Mouse (Mus musculus): ENCODE results near the gene Stkld1. TPM values are rescaled to one million over a fixed set of nuclear protein-coding genes. Genes with fewer than 3 reads are reported as not detected.

The Stkld1 gene
- polyA plus RNA-seq, 1 experiment from 2014 or later = 0.06 TPM

GRCm38 (mm10) chr2:26907109-26907508 is 26.7 kb upstream of the Stkld1 start:
- CTCF ChIA-PET = interaction anchor here (0.9 to 4.0 kb wide), 11 partner anchors 11 to 330 kb away, joined by 3 to 22 read pairs (median 4); no protein-coding TSS in a partner anchor
- DNase-seq (ENCODE audit: low read depth, low spot score) = no peak

GRCm38 (mm10) chr2:26908710-26909386 is 25.0 kb upstream of the Stkld1 start:
- ATAC-seq (no peak), DNase-seq (ENCODE audit: low read depth, low spot score) (no peak)
- TF ChIP-seq CTCF (IDR thresholded peaks at IDR 0.05) = no peak
- in situ Hi-C loops (cut with MboI; ENCODE audit: low pct_unique_long_range_greater_than_20kb) = loop anchor here (25.0 kb wide), 1 partner anchor 472 kb away; the partner anchor contains the start of gene Sec16a
- ChIA-PET POLR2A (interaction anchor here (1.1 kb wide), 1 partner anchor 131 kb away, joined by 5 read pairs; no protein-coding TSS in a partner anchor), CTCF (interaction anchor here (2.3 to 4.0 kb wide), 2 partner anchors 262 to 328 kb away, joined by 5 to 22 read pairs; no protein-coding TSS in a partner anchor)
- no peaks in the 10 kb centered on the region for H3K27me3 ChIP-seq

More at GRCm38 (mm10) chr2:26907109-26907508, 26.7 kb upstream of the Stkld1 start:
- no peak for ATAC-seq
- no peak for TF ChIP-seq CTCF (IDR thresholded peaks at IDR 0.05)
- POLR2A ChIA-PET = no interaction called here
- in situ Hi-C loops (cut with MboI; ENCODE audit: low pct_unique_long_range_greater_than_20kb) = loop anchor here (25.0 kb wide), 1 partner anchor 470 kb away; the partner anchor contains the start of gene Sec16a
- H3K27me3 ChIP-seq = no peaks in the 10 kb centered on the region

DNA sequence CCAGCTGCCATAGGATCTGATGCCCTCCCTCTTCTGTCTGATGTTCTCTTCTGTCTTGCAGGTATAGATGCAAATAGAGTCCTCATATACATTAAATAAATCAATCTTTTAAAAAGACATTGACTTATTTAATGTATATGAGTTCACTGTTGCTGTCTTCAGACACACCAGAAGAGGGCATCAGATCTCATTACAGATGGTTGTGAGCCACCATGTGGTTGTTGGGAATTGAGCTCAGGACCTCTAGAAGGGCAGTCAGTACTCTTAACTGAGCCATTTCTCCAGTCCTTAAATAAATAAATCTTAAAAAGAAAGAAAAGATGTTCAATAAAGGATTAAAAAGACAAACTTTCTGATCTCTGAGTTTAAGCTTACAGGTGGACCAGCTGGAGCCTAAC is 24.5 kb upstream of the Stkld1 start:
- DNase-seq (ENCODE audit: low read depth, low spot score) = no peak
- ChIA-PET POLR2A (interaction anchor here (1.1 kb wide), 1 partner anchor 131 kb away, joined by 5 read pairs; no protein-coding TSS in a partner anchor), CTCF (no interaction called here)
- ATAC-seq = no peak
- H3K27me3 ChIP-seq = no peaks in the 10 kb centered on the region
- in situ Hi-C loops (cut with MboI; ENCODE audit: low pct_unique_long_range_greater_than_20kb) = loop anchor here (25.0 kb wide), 1 partner anchor 472 kb away; the partner anchor contains the start of gene Sec16a
- no peak for TF ChIP-seq CTCF (IDR thresholded peaks at IDR 0.05)

DNA sequence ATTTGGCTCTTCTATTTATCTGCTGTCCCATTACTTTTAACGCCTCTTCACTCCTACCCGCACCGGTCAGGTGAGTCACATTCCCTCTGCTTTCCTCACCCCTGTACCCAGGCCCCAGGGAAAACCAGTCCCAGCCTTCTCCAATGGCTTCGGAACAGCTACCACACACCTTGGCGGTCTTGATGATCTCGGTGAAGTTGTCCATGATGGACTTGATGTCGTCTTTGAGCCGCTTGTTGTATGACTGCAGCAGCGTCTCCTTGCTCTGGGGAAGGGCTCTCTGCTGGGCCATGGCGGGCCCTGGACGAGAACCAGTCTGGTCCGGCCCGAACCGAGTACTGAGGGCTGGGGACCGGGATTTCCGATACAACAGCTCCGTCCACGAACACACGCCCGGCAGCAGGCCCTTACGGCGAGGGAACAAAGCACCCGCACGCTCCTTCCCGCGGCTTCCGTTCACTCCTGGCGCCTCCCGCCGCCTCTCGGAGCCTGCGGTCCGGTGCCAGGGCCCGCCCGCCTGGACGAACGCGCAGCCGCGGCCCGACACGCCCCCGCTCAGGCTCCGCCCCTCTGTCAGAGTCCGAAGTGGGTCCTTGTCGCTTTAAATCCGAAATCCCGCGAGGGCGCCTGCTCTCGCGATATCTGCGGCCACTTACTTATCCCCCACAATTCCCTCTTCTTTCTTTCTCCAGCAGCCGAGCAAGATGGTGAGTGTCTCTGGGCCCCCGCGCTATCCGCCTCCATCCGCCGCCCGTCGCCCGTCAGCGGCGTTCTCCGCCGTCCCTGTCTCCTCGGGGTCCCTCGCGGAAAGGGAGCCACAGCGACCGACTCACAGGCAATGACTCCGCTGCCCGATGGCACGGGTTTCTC is 23.5 kb upstream of the Stkld1 start, which contains the start of the genes Med22 and Rpl7a:
Gene Med22, minus strand, starts transcription at position 554 of the 870 bp plus-strand sequence.
Gene Rpl7a, plus strand, starts transcription at position 641 of the 870 bp plus-strand sequence.
- ATAC-seq = peak; percentile 79
- DNase-seq (ENCODE audit: low read depth, low spot score) = peak; percentile 92
- ChIA-PET CTCF (no interaction called here), POLR2A (no interaction called here)
- no peak for TF ChIP-seq CTCF (IDR thresholded peaks at IDR 0.05)
- H3K27me3 ChIP-seq = no peaks in the 10 kb centered on the region
- in situ Hi-C loops (cut with MboI; ENCODE audit: low pct_unique_long_range_greater_than_20kb) = loop anchor here (25.0 kb wide), 1 partner anchor 473 kb away; the partner anchor contains the start of gene Sec16a

- no peak for TF ChIP-seq CTCF (IDR thresholded peaks at IDR 0.05)
- DNase-seq (ENCODE audit: low read depth, low spot score) = no peak
- ChIA-PET CTCF (interaction anchor here (1.1 to 2.0 kb wide), 2 partner anchors 11 to 19 kb away, joined by 3 to 7 read pairs; no protein-coding TSS in a partner anchor), POLR2A (interaction anchor here (1.0 to 2.0 kb wide), 2 partner anchors 8 to 11 kb away, joined by 3 to 10 read pairs; partner anchors contain the start of gene Surf6)
- H3K27me3 ChIP-seq = no peaks in the 10 kb centered on the region
- in situ Hi-C loops (cut with MboI; ENCODE audit: low pct_unique_long_range_greater_than_20kb) = loop anchor here (25.0 kb wide), 1 partner anchor 474 kb away; the partner anchor contains the start of gene Sec16a
- peak; percentile 27 for ATAC-seq
Measured at GRCm38 (mm10) chr2:26910994-26911765, 22.7 kb upstream of the Stkld1 start.

DNA sequence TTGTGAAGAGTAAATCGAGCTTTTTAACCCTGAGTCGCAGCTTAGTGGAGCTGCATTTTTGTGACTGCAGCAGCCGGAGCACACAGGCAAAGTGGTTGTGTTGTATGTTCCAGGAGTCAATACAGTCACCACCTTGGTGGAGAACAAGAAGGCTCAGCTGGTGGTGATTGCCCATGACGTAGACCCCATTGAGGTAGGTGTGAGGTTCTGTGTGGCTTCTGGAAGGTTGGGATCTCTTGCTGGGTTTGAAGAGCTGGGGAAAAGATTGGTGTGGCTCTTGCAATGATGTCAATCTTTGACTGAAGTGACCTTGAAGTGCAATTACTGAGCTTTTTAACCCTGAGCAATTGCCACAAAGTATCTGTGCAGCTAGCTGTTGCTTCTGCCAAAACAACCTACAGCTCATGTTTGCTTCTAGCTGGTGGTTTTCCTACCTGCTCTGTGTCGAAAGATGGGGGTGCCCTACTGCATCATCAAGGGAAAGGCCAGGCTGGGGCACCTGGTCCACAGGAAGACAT is 21.5 kb upstream of the Stkld1 start:
- ChIA-PET POLR2A (interaction anchor here (1.0 to 2.0 kb wide), 2 partner anchors 9 to 10 kb away, joined by 3 to 10 read pairs; partner anchors contain the start of gene Surf6), CTCF (interaction anchor here (1.1 to 2.0 kb wide), 3 partner anchors 10 to 105 kb away, joined by 3 to 7 read pairs (median 4); no protein-coding TSS in a partner anchor)
- H3K27me3 ChIP-seq = no peaks in the 10 kb centered on the region
- no peak for DNase-seq (ENCODE audit: low read depth, low spot score)
- in situ Hi-C loops (cut with MboI; ENCODE audit: low pct_unique_long_range_greater_than_20kb) = loop anchor here (25.0 kb wide), 1 partner anchor 475 kb away; the partner anchor contains the start of gene Sec16a
- ATAC-seq = no peak
- no peak for TF ChIP-seq CTCF (IDR thresholded peaks at IDR 0.05)

DNA sequence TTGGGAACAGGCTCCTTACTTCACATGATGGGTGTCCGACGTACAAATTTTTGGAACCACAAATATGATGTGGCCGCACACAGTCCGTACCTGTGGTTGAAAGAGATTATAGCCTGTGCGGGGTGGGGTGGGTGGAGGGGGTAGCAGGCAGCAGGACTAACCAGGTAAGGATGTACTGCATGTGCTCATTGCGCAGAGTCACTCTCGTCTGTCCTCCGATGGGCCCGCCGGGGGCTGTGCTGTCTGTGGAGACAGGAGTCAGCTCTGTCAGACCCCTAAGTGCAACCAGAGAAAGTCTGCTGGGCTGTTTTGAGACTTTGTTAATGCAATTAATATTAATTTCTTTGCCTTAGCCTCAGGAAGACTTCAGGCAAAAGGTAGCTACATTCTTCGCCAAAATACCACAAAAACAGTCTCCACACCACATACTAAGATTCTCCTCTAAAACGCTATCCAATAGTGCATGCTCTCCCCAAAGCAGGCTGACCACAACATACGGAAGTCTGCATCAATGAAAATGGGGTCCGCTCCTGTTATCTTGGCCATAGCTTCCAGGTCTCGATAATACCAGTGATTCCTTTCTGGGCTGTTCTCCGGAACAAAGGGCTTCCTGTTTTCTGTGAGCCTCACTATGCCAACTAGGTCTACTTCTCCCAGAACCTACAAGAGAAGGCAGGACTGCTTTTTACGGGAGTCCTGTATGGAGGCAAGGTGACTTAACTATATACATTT is 20.3 kb upstream of the Stkld1 start:
- no peak for TF ChIP-seq CTCF (IDR thresholded peaks at IDR 0.05)
- no peak for ATAC-seq
- no peaks in the 10 kb centered on the region for H3K27me3 ChIP-seq
- in situ Hi-C loops (cut with MboI; ENCODE audit: low pct_unique_long_range_greater_than_20kb) = loop anchor here (25.0 kb wide), 1 partner anchor 476 kb away; the partner anchor contains the start of gene Sec16a
- no peak for DNase-seq (ENCODE audit: low read depth, low spot score)
- ChIA-PET POLR2A (interaction anchor here (0.6 kb wide), 1 partner anchor 150 kb away, joined by 3 read pairs; no protein-coding TSS in a partner anchor), CTCF (interaction anchor here (1.1 to 2.0 kb wide), 2 partner anchors 17 to 267 kb away, joined by 3 to 7 read pairs; no protein-coding TSS in a partner anchor)

DNA sequence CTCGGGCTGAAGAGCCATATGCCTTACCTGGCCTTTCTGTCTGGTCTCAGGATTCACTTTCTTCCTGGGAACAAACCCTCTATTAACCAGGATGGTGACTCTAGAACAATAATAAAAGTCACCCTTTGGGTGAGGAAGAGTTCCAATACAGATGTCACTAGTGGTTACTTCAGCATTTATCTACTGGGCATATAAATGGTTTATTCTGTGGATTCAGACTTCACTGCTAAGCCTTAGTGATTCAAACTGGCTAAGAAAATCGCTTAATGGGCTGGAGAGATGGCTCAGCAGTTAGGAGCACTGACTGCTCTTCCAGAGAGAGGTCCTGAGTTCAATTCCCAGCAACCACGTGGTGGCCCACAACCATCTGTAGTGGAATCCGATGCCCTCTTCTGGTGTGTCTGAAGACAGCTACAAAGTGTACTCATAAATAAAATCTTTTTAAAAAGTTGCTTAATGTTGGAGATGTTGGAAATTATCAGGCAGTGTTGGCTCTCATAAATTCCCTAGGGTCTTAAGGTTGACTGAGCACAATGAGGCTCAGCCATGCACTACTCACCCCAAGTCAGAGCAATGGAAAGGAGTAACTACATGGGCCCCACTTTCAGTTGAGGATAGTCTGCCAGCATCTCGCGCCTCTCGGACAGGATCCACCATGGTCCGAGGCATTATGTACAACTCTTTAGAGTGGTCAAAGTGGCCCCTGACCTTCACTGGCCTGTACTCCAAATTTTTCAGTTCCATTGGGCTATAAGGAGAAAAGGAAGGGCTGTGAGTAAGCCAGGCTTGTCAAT is 19.5 kb upstream of the Stkld1 start:
- POLR2A ChIA-PET = no interaction called here
- CTCF ChIA-PET = no interaction called here
- ATAC-seq = no peak
- in situ Hi-C loops (cut with MboI; ENCODE audit: low pct_unique_long_range_greater_than_20kb) = loop anchor here (25.0 kb wide), 1 partner anchor 477 kb away; the partner anchor contains the start of gene Sec16a
- DNase-seq (ENCODE audit: low read depth, low spot score) = no peak
- H3K27me3 ChIP-seq = no peaks in the 10 kb centered on the region
- no peak for TF ChIP-seq CTCF (IDR thresholded peaks at IDR 0.05)

Data from Patski (cell line).